Mouse (Mus musculus) gastrocnemius, postnatal 36 days (tissue): Measurements from ENCODE around the gene Rhox3c. TPM values are rescaled to one million over a fixed set of nuclear protein-coding genes. Genes with fewer than 3 reads are reported as not detected.
"Not testable (repeated sequence)": the region's sequence is repeated elsewhere in the genome, so short reads cannot be mapped to it uniquely, and the experiment has no call there.

ENCODE experiments used
- DNase-seq, 2 experiments: peaks; one replicate each; pipeline ENCODE4 v3.0.0; 2022
- intact Hi-C: fragments of 180-260 bp; cut with DNase I; formaldehyde crosslinking; loops from one replicate; pipeline ENCODE4 v1.15.1; 2025
- long read RNA-seq, 2 experiments: library from polyadenylated mRNA; stranded (forward); transcript quantifications; one replicate each; pipeline ENCODE4 v2.0.0; 2021
- total RNA-seq, 2 experiments: library from RNA; stranded (reverse); gene quantifications; 2 replicates each; pipeline ENCODE4 v1.2.3; 2021

Gene Rhox3c
- not detected for total RNA-seq
- long read RNA-seq, experiment 1, result 0 reads
- long read RNA-seq, experiment 2, result 0 reads

DNA sequence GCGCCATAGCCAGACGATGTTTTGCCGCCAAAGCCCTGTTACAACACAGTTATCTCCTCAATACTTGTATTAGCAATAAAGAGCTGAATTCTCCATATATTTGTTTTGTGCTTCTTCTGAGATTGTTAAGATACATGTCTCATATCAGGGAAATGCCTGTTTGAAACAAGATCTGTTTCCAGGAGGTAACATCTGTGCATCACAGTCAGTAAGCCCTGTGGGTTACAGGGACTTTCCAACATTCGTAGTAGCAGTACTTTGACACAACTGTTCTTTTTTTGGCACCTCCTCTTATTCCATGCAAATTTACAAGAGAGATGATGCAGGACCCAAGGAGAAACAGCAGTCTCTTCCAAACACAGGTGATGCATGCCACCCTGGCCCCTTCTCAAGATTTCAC is at the start of gene Rhox3c:
Gene Rhox3c, plus strand, starts transcription at position 301 of the 400 bp plus-strand sequence.
- DNase-seq, intact Hi-C loops: not testable (repeated sequence)

- DNase-seq, intact Hi-C loops: not testable (repeated sequence)
Measured at GRCm38 (mm10) chrX:37411767-37412166, 46.6 kb upstream of the Rhox3c start, which contains the start of gene Rhox2b. Rhox2b (plus strand) TSS chrX:37412067.

DNA sequence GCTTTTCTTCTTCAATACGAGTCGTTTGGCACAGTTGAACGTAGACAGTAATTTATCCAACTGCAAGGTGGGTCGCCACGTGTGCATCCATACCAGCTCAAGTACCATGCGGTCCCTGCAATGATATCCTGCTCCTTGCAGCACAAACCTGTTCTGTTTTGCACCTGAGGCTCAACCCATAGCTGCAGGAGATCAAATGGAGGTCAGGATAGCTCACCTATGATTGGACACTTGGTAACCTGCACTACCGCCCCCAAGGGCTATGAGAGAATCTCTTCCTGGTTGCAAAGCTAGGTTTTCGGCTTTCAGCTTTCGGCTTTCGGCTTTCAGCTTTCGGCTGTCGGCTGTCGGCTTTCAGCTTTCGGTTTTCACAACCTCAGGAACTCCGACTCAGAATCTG is 26.2 kb upstream of the Rhox3c start, which contains the start of gene Rhox4b:
Gene Rhox4b, plus strand, starts transcription at position 301 of the 400 bp plus-strand sequence.
- intact Hi-C loops, result not testable (repeated sequence)

GRCm38 (mm10) chrX:37453380-37453779 is 5.0 kb upstream of the Rhox3c start, which contains the start of gene Rhox2c:
Rhox2c (plus strand) TSS chrX:37453680.
- intact Hi-C loops, DNase-seq: not testable (repeated sequence)

More for the DNA sequence above, 26.2 kb upstream of the Rhox3c start, which contains the start of gene Rhox4b:
- DNase-seq, result not testable (repeated sequence)

GRCm38 (mm10) chrX:37480037-37480436 is 21.7 kb downstream of the Rhox3c start, which contains the start of gene Rhox4c:
Rhox4c (plus strand) TSS chrX:37480337.
- DNase-seq, intact Hi-C loops: not testable (repeated sequence)

DNA sequence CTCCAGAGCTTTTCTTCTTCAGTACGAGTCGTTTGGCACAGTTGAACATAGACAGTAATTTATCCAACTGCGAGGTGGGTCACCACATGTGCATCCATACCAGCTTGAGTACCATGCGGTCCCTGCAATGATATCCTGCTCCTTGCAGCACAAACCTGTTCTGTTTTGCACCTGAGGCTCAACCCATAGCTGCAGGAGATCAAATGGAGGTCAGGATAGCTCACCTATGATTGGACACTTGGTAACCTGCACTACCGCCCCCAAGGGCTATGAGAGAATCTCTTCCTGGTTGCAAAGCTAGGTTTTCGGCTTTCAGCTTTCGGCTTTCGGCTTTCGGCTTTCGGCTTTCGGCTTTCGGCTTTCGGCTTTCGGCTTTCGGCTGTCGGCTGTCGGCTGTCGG is 55.7 kb downstream of the Rhox3c start, which contains the start of gene Rhox4d:
Gene Rhox4d, plus strand, starts transcription at position 301 of the 400 bp plus-strand sequence.
- DNase-seq, intact Hi-C loops: not testable (repeated sequence)

Other genes starting within 250 kb of the Rhox3c start
- gene Gm9, start 247.5 kb upstream of the Rhox3c start, total RNA-seq, result not detected
- not detected for gene Rhox1, start 236.3 kb upstream of the Rhox3c start, total RNA-seq
- gene Rhox2a, start 213.6 kb upstream of the Rhox3c start, total RNA-seq, result not detected
- not detected for gene Rhox3a, start 208.7 kb upstream of the Rhox3c start, total RNA-seq
- gene Rhox4a, start 193.2 kb upstream of the Rhox3c start, total RNA-seq, result not detected
- gene Rhox3a2, start 78.6 kb upstream of the Rhox3c start, total RNA-seq, result not detected
- not detected for gene Rhox4a2, start 67.7 kb upstream of the Rhox3c start, total RNA-seq
- not detected for gene Rhox2b, start 46.5 kb upstream of the Rhox3c start, total RNA-seq
- not detected for gene Rhox4b, start 26.1 kb upstream of the Rhox3c start, total RNA-seq
- gene Rhox2c, start 4.9 kb upstream of the Rhox3c start, total RNA-seq, result not detected
- not detected for gene Rhox4c, start 21.8 kb downstream of the Rhox3c start, total RNA-seq
- not detected for gene Rhox2d, start 34.8 kb downstream of the Rhox3c start, total RNA-seq
- not detected for gene Rhox4d, start 55.8 kb downstream of the Rhox3c start, total RNA-seq
- not detected for gene Rhox2e, start 71.9 kb downstream of the Rhox3c start, total RNA-seq
- gene Rhox3e, start 83.4 kb downstream of the Rhox3c start, total RNA-seq, result under 1 TPM in 1 of 2 experiments, not detected in 1; 0.76 TPM
- gene Rhox4e, start 98.8 kb downstream of the Rhox3c start, total RNA-seq, result not detected
- not detected for gene Rhox2f, start 112.8 kb downstream of the Rhox3c start, total RNA-seq
- not detected for gene Rhox3f, start 122.4 kb downstream of the Rhox3c start, total RNA-seq
- gene Rhox4f, start 149.1 kb downstream of the Rhox3c start, total RNA-seq, result not detected
- not detected for gene Rhox3g, start 170.0 kb downstream of the Rhox3c start, total RNA-seq
- gene Rhox2g, start 184.9 kb downstream of the Rhox3c start, total RNA-seq, result not detected
- not detected for gene Rhox4g, start 192.7 kb downstream of the Rhox3c start, total RNA-seq
- gene Rhox3h, start 210.2 kb downstream of the Rhox3c start, total RNA-seq, result not detected
- not detected for gene Rhox2h, start 214.7 kb downstream of the Rhox3c start, total RNA-seq